Mouse (Mus musculus) myocyte (in vitro differentiated cells): ENCODE results near the gene Sema6c. TPM values are rescaled to one million over a fixed set of nuclear protein-coding genes. Genes with fewer than 3 reads are reported as not detected.

ENCODE experiments used
- H3K27me3 ChIP-seq: one replicate; pipeline ENCODE4 v1.6.1; 2011; ENCODE audit not compliant: control insufficient read depth, insufficient read depth, insufficient read length
- H3K36me3 ChIP-seq: one replicate; pipeline ENCODE4 v1.6.1; 2011; ENCODE audit not compliant: control insufficient read depth, insufficient read depth
- H3K4me2 ChIP-seq: one replicate; pipeline ENCODE4 v1.6.1; 2011; ENCODE audit warnings: low read depth, control low read depth
- H3K4me3 ChIP-seq: one replicate; pipeline ENCODE4 v1.5.1; 2011; ENCODE audit warnings: mild to moderate bottlenecking, control low read depth, moderate library complexity
- H3K79me2 ChIP-seq: one replicate; pipeline ENCODE4 v1.6.1; 2011; ENCODE audit not compliant: control insufficient read depth, insufficient read depth
- H3ac ChIP-seq: one replicate; pipeline ENCODE4 v1.6.1; 2011; ENCODE audit not compliant: control insufficient read depth, insufficient read length
- CEBPB ChIP-seq: IDR thresholded peaks from 2 replicates; pipeline ENCODE4 v1.6.1; 2011; ENCODE audit warnings: mild to moderate bottlenecking, moderate library complexity; ENCODE audit not compliant: poor library complexity, insufficient read depth, severe bottlenecking
- E2F4 ChIP-seq: IDR thresholded peaks from one replicate; pipeline ENCODE4 v1.6.1; 2011; ENCODE audit warnings: mild to moderate bottlenecking, control low read depth, moderate library complexity; ENCODE audit not compliant: insufficient read depth
- MYOD1 ChIP-seq, 3 experiments: IDR thresholded peaks; one replicate each; pipeline ENCODE4 v1.6.1; 2011; ENCODE audit warnings: control low read depth in 2 of 3, low read depth in 2 of 3, mild to moderate bottlenecking in 2 of 3, moderate library complexity in 1 of 3; ENCODE audit not compliant: insufficient read length in 2 of 3, control insufficient read depth in 1 of 3
- MYOG ChIP-seq, 3 experiments: IDR thresholded peaks; one replicate each; pipeline ENCODE4 v1.6.1; 2011; ENCODE audit warnings: control low read depth in 2 of 3, low read depth in 2 of 3, mild to moderate bottlenecking in 2 of 3; ENCODE audit not compliant: insufficient read length in 2 of 3, control insufficient read depth in 1 of 3, insufficient read depth in 1 of 3
- POLR2A ChIP-seq: IDR thresholded peaks from one replicate; pipeline ENCODE4 v1.6.1; 2011; ENCODE audit warnings: low read depth, mild to moderate bottlenecking, control low read depth, moderate library complexity; ENCODE audit not compliant: insufficient read length
- POLR2AphosphoS2 ChIP-seq: IDR thresholded peaks from one replicate; pipeline ENCODE4 v1.6.1; 2011; ENCODE audit warnings: low read depth, control low read depth; ENCODE audit not compliant: insufficient read length
- REST ChIP-seq: IDR thresholded peaks from one replicate; pipeline ENCODE4 v1.6.1; 2011; ENCODE audit warnings: mild to moderate bottlenecking, control low read depth, moderate library complexity; ENCODE audit not compliant: insufficient read depth, insufficient read length
- SRF ChIP-seq: IDR thresholded peaks from one replicate; pipeline ENCODE4 v1.6.1; 2011; ENCODE audit warnings: low read depth; ENCODE audit not compliant: control insufficient read depth, insufficient read length
- TCF12 ChIP-seq: IDR thresholded peaks from one replicate; pipeline ENCODE4 v1.6.1; 2011; ENCODE audit warnings: mild to moderate bottlenecking, control low read depth; ENCODE audit not compliant: poor library complexity, insufficient read depth, severe bottlenecking
- TCF3 ChIP-seq: IDR thresholded peaks from one replicate; pipeline ENCODE4 v1.6.1; 2011; ENCODE audit warnings: low read depth, control low read depth; ENCODE audit not compliant: insufficient read length
- USF1 ChIP-seq: IDR thresholded peaks from one replicate; pipeline ENCODE4 v1.6.1; 2011; ENCODE audit warnings: low read depth, mild to moderate bottlenecking, control low read depth, moderate library complexity
- polyA plus RNA-seq: library from polyadenylated mRNA; unstranded; fragments of >200 nt; fragmentation: generic; extraction: Trizol; gene quantifications from one replicate; pipeline ENCODE4 v1.2.1, GENCODE M21; 2012; ENCODE audit warnings: missing spikeins

Sema6c gene
- polyA plus RNA-seq, 1 experiment, result 29.0 TPM

- Histone ChIP-seq H3ac (no peak overlapping the region), H3K4me3 (no peak overlapping the region), H3K4me2 (no peak overlapping the region), H3K79me2 (peaks cover 57% of the 10 kb centered on the region), H3K36me3 (peaks cover 37% of the 10 kb centered on the region), H3K27me3 (no peaks in the 10 kb centered on the region)
- TF ChIP-seq MYOD1 (IDR thresholded peaks at IDR 0.05; ENCODE audit: control insufficient read depth in 1 of 3, insufficient read length in 2 of 3, low read depth in 2 of 3) (no peak), TCF3 (no peak), E2F4 (no peak), POLR2A (no peak), TCF12 (no peak), USF1 (no peak), REST (no peak), CEBPB (no peak), SRF (no peak), POLR2AphosphoS2 (no peak), MYOG (IDR thresholded peaks at IDR 0.05; ENCODE audit: control insufficient read depth in 1 of 3, insufficient read depth in 1 of 3, insufficient read length in 2 of 3, low read depth in 2 of 3) (no peak)
Observed at GRCm38 (mm10) chr3:95223041-95223440, 62.8 kb downstream of the Sema6c start.

Other genes with a start within 250 kb of the Sema6c start
- 0.44 TPM for gene Selenbp1, start 227.4 kb upstream of the Sema6c start, polyA plus RNA-seq
- gene Rfx5, start 206.4 kb upstream of the Sema6c start, polyA plus RNA-seq, result 3.5 TPM
- 44.9 TPM for gene Pi4kb, start 185.7 kb upstream of the Sema6c start, polyA plus RNA-seq
- 11.5 TPM for gene Zfp687, start 145.0 kb upstream of the Sema6c start, polyA plus RNA-seq
- gene Psmd4, start 117.8 kb upstream of the Sema6c start, polyA plus RNA-seq, result 338 TPM
- 27.3 TPM for gene Pip5k1a, start 53.5 kb upstream of the Sema6c start, polyA plus RNA-seq
- gene Vps72, start 49.4 kb upstream of the Sema6c start, polyA plus RNA-seq, result 85.6 TPM
- 2.5 TPM for gene Tmod4, start 36.0 kb upstream of the Sema6c start, polyA plus RNA-seq
- gene Scnm1, start 26.4 kb upstream of the Sema6c start, polyA plus RNA-seq, result 30.6 TPM
- 7.0 TPM for gene Lysmd1, start 26.4 kb upstream of the Sema6c start, polyA plus RNA-seq
- gene Tnfaip8l2, start 18.1 kb upstream of the Sema6c start, polyA plus RNA-seq, result 0.22 TPM
- 3.3 TPM for gene Gabpb2, start 57.5 kb downstream of the Sema6c start, polyA plus RNA-seq
- gene Cdc42se1, start 68.3 kb downstream of the Sema6c start, polyA plus RNA-seq, result 61.5 TPM
- gene Mllt11, start 71.7 kb downstream of the Sema6c start, polyA plus RNA-seq, result 51.9 TPM
- 0.04 TPM for gene Gm128, start 81.1 kb downstream of the Sema6c start, polyA plus RNA-seq
- gene Bnipl, start 90.7 kb downstream of the Sema6c start, polyA plus RNA-seq, result 0.31 TPM
- 33.3 TPM for gene Mindy1, start 120.9 kb downstream of the Sema6c start, polyA plus RNA-seq
- 43.1 TPM for gene Prune1, start 121.6 kb downstream of the Sema6c start, polyA plus RNA-seq
- 1.5 TPM for gene Anxa9, start 146.7 kb downstream of the Sema6c start, polyA plus RNA-seq
- 116 TPM for gene Cers2, start 154.3 kb downstream of the Sema6c start, polyA plus RNA-seq
- 11.5 TPM for gene Setdb1, start 196.7 kb downstream of the Sema6c start, polyA plus RNA-seq
- not detected for gene 4930558C23Rik, start 242.4 kb downstream of the Sema6c start, polyA plus RNA-seq